Mouse (Mus musculus) bone marrow, adult 2 months (tissue): ENCODE data around the gene Siva1.

Experiments
- CTCF ChIP-seq: fragments of 200-500 bp; IDR thresholded peaks from 2 replicates; pipeline ENCODE4 v1.5.1; 2011; ENCODE audit warnings: low read length, control low read depth; ENCODE audit not compliant: control insufficient read depth, insufficient read depth
- POLR2A ChIP-seq: fragments of 200-500 bp; IDR thresholded peaks from 2 replicates; pipeline ENCODE4 v1.6.1; 2011; ENCODE audit warnings: low read depth, mild to moderate bottlenecking, control low read depth, low read length, borderline replicate concordance; ENCODE audit not compliant: control insufficient read depth

DNA sequence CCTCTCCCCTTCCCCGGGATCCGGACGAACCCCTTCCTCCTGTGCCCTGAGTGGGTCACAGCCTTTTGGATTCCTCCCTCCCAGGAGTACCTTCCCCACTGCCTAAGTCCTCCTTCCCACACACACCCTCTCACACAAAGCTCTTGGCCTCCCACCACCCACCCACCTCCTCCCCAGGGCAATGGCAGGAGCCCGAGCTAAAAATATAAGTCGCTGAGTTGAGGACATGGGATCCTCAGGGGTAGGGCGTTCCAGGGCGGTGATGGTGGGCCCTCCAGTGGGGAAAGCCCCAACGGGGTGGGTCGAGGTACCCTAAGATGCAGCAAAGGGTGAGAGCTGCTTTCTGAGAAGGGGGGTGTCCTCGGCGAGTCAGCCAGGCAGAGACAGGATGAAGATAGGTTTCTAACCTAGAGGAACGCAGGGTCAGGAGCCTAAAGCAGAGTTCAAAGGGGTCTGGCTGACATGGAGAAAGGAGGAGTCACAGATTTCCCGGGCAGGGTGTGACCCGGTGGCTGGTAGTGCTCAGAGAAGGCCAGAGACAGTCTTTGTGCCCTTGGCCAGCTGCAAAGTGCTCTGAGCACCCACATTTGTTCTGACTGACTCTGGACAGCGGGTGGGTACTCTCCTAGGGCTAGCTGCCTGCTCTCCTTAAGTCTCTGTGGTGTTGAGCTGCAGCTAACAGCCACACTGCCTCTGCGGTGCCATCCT, 24.0 kb upstream of the Siva1 start:
- TF ChIP-seq CTCF = no peak
- no peak for TF ChIP-seq POLR2A
